Mouse (Mus musculus): ENCODE data around the gene Cald1.

DNA sequence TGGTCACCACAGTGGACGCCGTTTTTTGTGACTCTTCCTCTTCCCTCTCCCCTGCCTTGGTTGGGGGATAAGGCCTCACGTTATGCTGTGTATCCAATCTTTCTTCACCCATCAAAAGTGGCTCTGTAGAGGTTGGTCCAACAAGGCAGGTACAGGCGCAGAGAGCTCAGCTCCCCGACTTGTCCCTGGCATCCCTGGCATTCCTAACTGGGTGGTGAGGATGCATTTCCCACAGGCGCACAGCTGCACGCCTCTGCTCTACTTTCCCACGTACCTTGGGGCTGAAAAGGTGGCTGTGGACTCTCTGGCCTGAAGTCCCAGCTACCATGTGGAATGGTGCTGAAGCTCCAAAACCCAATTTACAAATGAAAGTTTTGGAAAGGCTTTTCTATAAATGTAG is 115.5 kb downstream of the Cald1 start:
- TF ChIP-seq GATA1 (IDR thresholded peaks at IDR 0.05; ENCODE audit: low read length) = no peak
- TF ChIP-seq TAL1 (IDR thresholded peaks at IDR 0.05; ENCODE audit: low read length) = no peak

All from erythroblast, embryonic 14.5 days (primary cell).